Mouse (Mus musculus): ENCODE data around the gene 2010111I01Rik.
"Not testable (repeated sequence)": the region's sequence is repeated elsewhere in the genome, so short reads cannot be mapped to it uniquely, and the experiment has no call there.

Gene 2010111I01Rik

GRCm38 (mm10) chr13:62978784-62979183 lies 14.1 kb downstream of the 2010111I01Rik start:
- Histone ChIP-seq H3K27me3 (ENCODE audit: control insufficient read depth, insufficient read depth, low read length, poor library complexity, severe bottlenecking) (no peaks in the 10 kb centered on the region), H3K36me3 (ENCODE audit: control insufficient read depth, insufficient read depth, low read length, poor library complexity, severe bottlenecking) (no peaks in the 10 kb centered on the region)
- no peak for DNase-seq (ENCODE audit: low read depth, low spot score)

DNA sequence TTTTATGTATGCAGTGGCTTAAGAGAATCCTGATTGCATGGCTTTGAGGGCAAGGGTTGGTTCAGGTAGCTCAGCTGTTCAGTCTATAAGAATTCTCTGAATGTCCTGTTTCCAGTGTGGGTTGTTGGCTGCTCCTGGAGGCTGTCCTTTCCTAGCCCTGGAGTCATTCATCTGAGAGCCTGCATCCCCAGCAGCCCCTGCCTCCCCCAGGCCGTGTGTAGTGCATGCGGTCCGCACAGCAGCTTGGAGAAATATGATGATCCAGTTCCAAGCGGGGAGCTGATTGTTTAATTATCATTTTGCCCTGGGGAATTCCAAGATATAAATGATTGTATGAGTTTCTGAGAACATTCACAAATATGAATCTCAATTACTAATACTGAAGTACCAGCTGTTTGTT lies 14.5 kb downstream of the 2010111I01Rik start:
- Histone ChIP-seq H3K36me3 (ENCODE audit: control insufficient read depth, insufficient read depth, low read length, poor library complexity, severe bottlenecking) (no peaks in the 10 kb centered on the region), H3K27me3 (ENCODE audit: control insufficient read depth, insufficient read depth, low read length, poor library complexity, severe bottlenecking) (no peaks in the 10 kb centered on the region)
- DNase-seq (ENCODE audit: low read depth, low spot score) = no peak

DNA sequence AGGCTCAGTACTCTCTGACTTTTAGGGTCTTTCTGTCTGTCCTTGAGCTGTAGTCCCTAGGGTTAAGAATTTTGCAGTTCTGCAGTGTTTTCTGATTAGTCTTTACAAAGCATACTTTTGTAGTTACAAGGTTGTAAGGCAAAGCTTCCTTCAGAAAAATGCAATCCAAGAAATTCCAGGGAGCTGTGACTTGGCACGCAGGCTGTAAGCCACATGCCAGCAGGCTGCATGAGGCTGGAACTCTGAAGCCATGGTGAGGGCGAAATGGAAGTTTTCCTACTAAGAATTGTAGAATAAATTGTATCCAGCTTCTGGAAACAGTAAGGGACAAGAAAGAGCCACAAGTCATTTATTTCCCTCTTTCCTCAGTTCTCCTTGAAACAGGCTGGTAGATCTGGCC lies 15.4 kb downstream of the 2010111I01Rik start:
- DNase-seq (ENCODE audit: low read depth, low spot score) = no peak
- Histone ChIP-seq H3K27me3 (ENCODE audit: control insufficient read depth, insufficient read depth, low read length, poor library complexity, severe bottlenecking) (no peaks in the 10 kb centered on the region), H3K36me3 (ENCODE audit: control insufficient read depth, insufficient read depth, low read length, poor library complexity, severe bottlenecking) (no peaks in the 10 kb centered on the region)

GRCm38 (mm10) chr13:62984485-62984884 lies 19.8 kb downstream of the 2010111I01Rik start:
- no peaks in the 10 kb centered on the region for H3K36me3 ChIP-seq (ENCODE audit: control insufficient read depth, insufficient read depth, low read length, poor library complexity, severe bottlenecking)
- DNase-seq (ENCODE audit: low read depth, low spot score) = no peak
- H3K27me3 ChIP-seq (ENCODE audit: control insufficient read depth, insufficient read depth, low read length, poor library complexity, severe bottlenecking) = no peaks in the 10 kb centered on the region

DNA sequence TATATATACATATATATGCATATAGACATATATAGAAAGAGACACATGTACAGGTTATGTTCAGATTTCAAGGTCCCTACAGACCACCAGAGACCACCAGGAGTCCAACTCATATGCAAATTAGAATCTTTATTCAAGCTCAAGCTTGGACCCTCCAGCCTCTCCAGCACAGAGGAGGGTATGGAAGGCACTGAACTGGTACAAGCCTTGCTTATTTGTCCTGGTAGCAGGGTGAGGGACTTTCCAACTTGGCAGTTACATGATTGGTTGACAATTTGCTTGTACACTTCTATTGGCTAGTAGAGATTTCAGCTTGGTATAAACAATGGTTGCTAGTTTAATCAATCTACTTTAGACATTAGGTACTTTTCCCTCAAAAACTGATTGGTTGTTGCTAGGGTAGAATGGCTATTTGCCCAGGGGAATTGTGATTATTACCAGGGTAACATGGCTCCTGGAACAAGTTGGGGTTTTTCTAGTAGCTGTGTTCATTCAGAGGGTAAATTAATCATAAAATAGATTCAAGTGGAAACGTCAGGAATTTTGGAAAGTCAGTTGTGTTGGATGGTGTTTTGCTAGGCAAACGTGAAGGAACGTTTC lies 25.3 kb downstream of the 2010111I01Rik start:
- no peaks in the 10 kb centered on the region for H3K27me3 ChIP-seq (ENCODE audit: control insufficient read depth, insufficient read depth, low read length, poor library complexity, severe bottlenecking)
- no peaks in the 10 kb centered on the region for H3K36me3 ChIP-seq (ENCODE audit: control insufficient read depth, insufficient read depth, low read length, poor library complexity, severe bottlenecking)
- no peak for DNase-seq (ENCODE audit: low read depth, low spot score)

GRCm38 (mm10) chr13:62993543-62994477 lies 29.1 kb downstream of the 2010111I01Rik start:
- H3K36me3 ChIP-seq (ENCODE audit: control insufficient read depth, insufficient read depth, low read length, poor library complexity, severe bottlenecking) = no peaks in the 10 kb centered on the region
- no peak for DNase-seq (ENCODE audit: low read depth, low spot score)
- H3K27me3 ChIP-seq (ENCODE audit: control insufficient read depth, insufficient read depth, low read length, poor library complexity, severe bottlenecking) = no peaks in the 10 kb centered on the region

DNA sequence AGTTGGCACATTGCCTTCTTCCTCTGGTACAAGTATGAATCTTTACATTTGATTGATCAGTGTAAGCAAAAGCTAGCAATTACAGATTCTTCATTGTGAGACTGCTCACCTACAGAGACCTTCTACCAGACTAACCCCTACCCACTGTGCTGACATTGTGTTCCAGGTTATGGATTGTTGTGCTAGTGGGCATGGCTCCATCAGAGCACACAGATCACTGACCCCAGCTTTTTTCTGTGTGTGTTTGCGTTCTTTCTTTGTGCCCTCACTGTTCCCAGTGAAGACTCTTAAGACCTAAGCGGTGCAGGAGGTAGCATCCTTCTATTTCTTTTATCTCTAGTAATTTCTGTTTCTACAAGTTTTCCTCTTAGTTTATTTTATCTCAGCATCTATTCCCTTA lies 32.1 kb downstream of the 2010111I01Rik start:
- no peaks in the 10 kb centered on the region for H3K36me3 ChIP-seq (ENCODE audit: control insufficient read depth, insufficient read depth, low read length, poor library complexity, severe bottlenecking)
- DNase-seq (ENCODE audit: low read depth, low spot score) = no peak
- H3K27me3 ChIP-seq (ENCODE audit: control insufficient read depth, insufficient read depth, low read length, poor library complexity, severe bottlenecking) = no peaks in the 10 kb centered on the region

- not testable (repeated sequence) for H3K27me3 ChIP-seq (ENCODE audit: control insufficient read depth, insufficient read depth, low read length, poor library complexity, severe bottlenecking); H3K36me3 ChIP-seq (ENCODE audit: control insufficient read depth, insufficient read depth, low read length, poor library complexity, severe bottlenecking); DNase-seq (ENCODE audit: low read depth, low spot score)
These were observed 42.8 kb downstream of the 2010111I01Rik start for GRCm38 (mm10) chr13:63007491-63007890.

DNA sequence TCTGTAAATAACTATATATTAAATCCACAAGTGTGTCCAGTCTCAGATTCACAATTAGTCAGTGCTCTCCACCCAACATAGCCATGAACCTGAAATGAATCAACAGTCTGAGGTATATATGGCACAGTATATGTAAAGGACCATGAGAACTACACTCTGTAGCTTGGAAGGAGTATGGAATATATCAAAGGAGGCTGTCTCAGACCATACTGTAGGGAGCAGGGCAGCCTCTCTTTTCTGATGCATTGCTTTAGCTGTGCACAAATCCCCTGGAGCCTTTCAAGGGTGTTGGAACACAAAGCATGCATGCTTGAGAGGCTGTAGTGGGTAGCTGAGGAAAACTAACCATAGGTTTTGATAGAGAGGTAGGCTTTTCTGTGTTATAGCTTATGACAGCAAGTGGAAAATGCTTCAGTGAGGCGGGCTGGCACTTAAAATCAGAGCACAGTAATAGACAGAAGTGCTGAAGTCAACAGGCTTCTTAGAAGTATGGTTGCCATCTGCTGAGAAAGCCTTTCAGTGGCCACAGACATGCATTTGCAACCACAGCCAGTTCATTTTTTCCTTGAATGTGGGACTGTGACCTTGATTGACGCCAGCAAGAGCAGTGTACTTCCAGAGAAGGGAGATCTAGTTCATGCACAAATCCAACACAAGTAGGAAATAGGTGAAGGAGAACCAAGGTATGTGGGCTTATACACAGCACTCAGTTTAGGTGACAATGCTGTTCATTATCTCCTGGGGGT lies 45.8 kb downstream of the 2010111I01Rik start:
- no peaks in the 10 kb centered on the region for H3K27me3 ChIP-seq (ENCODE audit: control insufficient read depth, insufficient read depth, low read length, poor library complexity, severe bottlenecking)
- no peaks in the 10 kb centered on the region for H3K36me3 ChIP-seq (ENCODE audit: control insufficient read depth, insufficient read depth, low read length, poor library complexity, severe bottlenecking)
- no peak for DNase-seq (ENCODE audit: low read depth, low spot score)

DNA sequence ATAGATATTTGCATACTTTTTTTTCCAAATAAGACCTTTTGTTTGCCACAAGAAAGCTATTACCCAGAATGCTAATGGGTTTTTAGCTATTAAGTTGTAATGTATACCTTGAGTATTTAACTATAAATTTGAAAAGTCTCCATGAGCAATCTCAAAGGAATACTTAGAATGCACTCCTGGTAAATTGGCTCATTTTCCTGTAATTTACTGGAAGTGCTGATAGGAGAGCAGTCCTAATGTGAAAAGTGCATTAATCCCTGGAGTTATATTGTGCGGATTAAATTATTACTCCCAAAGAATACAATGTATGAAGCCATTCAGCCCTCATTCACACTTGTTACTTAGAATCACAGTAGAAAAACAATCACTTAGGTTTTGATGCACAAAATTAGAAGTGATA lies 49.7 kb downstream of the 2010111I01Rik start:
- DNase-seq (ENCODE audit: low read depth, low spot score) = no peak
- Histone ChIP-seq H3K27me3 (ENCODE audit: control insufficient read depth, insufficient read depth, low read length, poor library complexity, severe bottlenecking) (no peaks in the 10 kb centered on the region), H3K36me3 (ENCODE audit: control insufficient read depth, insufficient read depth, low read length, poor library complexity, severe bottlenecking) (no peaks in the 10 kb centered on the region)

DNA sequence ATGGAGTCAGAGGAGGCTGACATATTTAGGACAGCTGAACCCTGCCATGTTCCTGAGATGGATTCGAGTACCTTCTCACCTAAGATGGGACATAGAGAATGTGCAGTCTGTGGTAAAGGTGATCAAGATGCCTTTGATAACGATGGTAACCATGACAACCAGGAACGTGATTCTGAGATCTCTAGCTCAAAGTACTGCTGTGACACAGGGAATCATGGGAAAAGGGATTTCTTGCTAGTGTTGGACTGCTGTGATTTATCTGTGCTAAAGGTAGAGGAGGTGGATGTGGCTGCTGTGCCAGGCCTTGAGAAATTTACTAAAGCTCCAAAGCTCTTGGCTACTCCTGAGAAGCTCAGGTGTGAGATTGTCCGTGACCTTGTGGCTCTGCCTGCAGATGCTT lies 50.7 kb downstream of the 2010111I01Rik start:
- no peak for DNase-seq (ENCODE audit: low read depth, low spot score)

GRCm38 (mm10) chr13:63016056-63016455 lies 51.4 kb downstream of the 2010111I01Rik start:
- Histone ChIP-seq H3K27me3 (ENCODE audit: control insufficient read depth, insufficient read depth, low read length, poor library complexity, severe bottlenecking) (no peaks in the 10 kb centered on the region), H3K36me3 (ENCODE audit: control insufficient read depth, insufficient read depth, low read length, poor library complexity, severe bottlenecking) (no peaks in the 10 kb centered on the region)
- DNase-seq (ENCODE audit: low read depth, low spot score) = no peak

More for the DNA sequence above, 50.7 kb downstream of the 2010111I01Rik start:
- no peaks in the 10 kb centered on the region for H3K27me3 ChIP-seq (ENCODE audit: control insufficient read depth, insufficient read depth, low read length, poor library complexity, severe bottlenecking)
- no peaks in the 10 kb centered on the region for H3K36me3 ChIP-seq (ENCODE audit: control insufficient read depth, insufficient read depth, low read length, poor library complexity, severe bottlenecking)

DNA sequence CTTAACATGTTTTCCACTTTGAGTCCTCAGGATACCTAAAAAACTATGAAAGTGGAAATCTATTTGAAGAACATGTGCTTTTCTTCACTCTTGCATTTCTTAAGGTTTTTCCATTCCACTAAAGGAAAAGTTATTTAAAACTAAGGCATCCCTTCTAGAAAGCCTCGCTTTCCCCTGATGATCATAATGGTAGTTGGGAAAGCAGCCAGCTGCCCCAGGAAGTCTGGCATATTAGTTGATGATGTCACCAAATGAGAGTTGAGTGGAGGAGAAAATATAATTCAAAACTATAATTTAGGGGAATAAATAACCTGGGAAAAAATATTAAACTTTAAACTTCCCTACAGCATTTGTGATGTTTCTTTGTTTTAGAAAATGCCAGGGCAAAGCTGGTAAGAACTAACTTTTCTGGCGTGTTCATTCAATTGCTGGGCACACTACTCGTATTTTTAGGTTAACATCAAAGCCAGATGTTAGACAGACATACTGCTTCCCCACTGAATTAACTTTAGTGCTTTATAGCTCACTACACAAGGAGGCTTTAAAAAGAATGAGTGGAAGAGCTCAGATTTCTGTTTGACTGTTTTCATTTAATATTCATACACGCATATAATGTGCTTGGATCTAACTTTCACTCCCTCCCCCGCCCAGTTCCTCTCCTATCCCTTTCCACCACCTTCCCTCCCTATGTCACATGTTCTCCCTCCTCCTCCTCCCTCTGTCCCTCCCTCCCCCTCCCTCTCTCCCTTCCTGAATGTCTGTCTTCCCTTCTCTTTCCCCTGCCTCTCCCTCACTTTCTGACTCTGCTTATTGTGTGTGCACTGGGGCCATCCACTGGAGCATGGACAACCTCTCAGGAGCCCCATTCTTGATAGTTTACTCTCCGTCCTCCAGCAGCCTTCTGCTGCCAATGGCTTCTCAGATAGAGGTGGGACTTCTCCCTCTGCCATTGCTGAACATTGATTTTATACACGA lies 58.8 kb downstream of the 2010111I01Rik start:
- Histone ChIP-seq H3K27me3 (ENCODE audit: control insufficient read depth, insufficient read depth, low read length, poor library complexity, severe bottlenecking) (no peaks in the 10 kb centered on the region), H3K36me3 (ENCODE audit: control insufficient read depth, insufficient read depth, low read length, poor library complexity, severe bottlenecking) (no peaks in the 10 kb centered on the region)
- no peak for DNase-seq (ENCODE audit: low read depth, low spot score)

- Histone ChIP-seq H3K27me3 (ENCODE audit: control insufficient read depth, insufficient read depth, low read length, poor library complexity, severe bottlenecking) (no peaks in the 10 kb centered on the region), H3K36me3 (ENCODE audit: control insufficient read depth, insufficient read depth, low read length, poor library complexity, severe bottlenecking) (no peaks in the 10 kb centered on the region)
- no peak for DNase-seq (ENCODE audit: low read depth, low spot score)
These were observed 65.3 kb downstream of the 2010111I01Rik start for GRCm38 (mm10) chr13:63030023-63030422.

Measured in splenic B cell, adult 2 months (primary cell).